Mouse (Mus musculus) c-Kit-positive CD71-negative TER-119-negative erythroid progenitor cells, embryonic 14.5 days (primary cell): ENCODE data around the gene Ercc6l2.
"Not testable (repeated sequence)": the region's sequence is repeated elsewhere in the genome, so short reads cannot be mapped to it uniquely, and the experiment has no call there.

ENCODE experiments used
- DNase-seq: peaks from one replicate; pipeline ENCODE4 v3.0.0-alpha.2; 2013; ENCODE audit warnings: low read depth

Gene Ercc6l2

DNA sequence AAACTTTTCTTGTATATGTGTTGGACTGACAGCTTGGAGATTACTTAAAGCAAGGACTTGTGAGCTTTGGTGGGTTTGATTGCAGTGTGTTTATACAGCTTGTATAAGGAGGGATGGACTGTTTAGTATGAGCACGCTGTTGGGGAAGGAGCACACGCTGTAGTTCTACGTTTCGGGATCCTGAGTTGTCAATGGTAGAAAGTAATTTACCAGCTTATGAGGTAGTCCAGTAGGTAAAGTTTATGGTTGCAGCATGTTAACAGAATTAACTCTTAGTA lies 64.8 kb downstream of the Ercc6l2 start:
- no peak for DNase-seq

DNA sequence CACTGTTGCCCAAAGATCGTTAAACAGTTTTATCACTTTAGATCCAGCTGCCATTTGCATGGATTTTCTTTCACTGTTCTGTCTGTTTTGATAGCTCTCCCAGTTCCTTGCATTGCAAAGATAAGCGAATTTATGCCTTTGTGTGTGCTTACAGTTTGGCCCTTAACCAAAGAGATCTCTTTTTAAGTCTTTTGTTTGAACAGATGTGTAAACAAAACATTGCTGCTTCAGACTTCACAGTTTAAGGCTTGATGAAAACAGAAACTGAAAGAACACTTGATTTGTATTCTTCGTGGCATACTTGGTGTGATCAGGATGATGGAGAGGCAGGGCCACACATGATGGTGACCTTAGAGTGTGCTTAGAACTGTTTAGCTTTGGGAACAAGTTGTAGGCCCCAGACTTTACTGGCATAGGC lies 70.5 kb downstream of the Ercc6l2 start:
- DNase-seq: no peak

DNA sequence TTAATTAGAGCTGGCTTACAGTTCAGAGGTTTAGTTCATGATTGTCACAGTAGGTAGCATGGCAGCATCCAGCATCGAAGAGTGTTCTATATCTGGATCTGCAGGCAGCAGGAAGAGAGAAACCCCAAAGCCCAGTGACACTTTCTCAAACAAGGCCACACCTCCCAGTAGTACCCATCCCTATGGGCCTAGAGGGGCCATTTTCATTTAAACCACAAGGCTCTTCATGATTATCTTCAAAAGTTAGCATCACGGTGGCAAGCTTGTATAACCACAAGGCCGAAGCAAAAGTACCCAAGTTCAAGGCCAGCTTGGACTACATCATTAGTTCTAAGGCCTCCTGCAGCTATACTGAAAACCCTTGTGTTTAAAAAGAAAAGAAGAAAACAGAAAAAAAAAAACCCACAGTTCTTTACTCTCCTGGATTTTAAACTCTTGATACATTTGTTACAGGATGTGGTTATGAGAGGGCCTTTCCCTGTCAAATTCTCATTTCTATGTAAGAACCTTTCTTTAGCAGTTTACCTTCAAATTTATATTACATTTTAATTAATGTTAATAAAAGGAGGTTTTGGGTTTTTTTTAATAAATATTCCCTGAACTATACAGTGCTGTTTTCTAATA lies 71.5 kb downstream of the Ercc6l2 start:
- no peak for DNase-seq

DNA sequence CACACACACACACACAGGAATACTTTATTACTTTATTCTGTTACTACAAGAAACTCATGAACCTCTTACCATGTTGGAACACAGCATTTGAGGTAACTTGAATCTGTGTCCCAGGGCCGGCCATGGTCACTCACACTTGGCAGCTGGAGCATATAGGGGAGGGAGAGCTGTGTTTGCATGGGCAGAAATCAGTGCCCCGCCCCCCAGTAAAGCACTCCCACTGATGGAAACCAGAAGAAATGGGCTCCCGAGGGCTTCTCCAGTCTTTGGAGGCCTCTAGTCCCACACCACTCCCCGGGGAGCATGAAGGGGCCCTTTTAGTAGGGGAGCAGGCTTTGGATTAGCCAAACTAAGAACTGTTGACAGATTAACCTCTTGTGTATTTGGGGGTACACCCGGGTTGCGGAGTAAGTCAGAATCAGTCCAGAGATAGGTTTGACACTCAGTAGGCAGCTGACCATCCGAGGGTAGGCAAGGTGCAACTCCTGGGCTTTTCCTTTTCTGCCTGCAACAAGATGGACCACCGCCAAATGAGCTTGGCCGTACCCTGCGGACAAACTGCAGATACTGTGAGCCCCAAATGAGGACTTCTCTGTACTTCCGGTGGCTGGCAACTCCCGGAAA lies 85.8 kb downstream of the Ercc6l2 start:
- DNase-seq: no peak

DNA sequence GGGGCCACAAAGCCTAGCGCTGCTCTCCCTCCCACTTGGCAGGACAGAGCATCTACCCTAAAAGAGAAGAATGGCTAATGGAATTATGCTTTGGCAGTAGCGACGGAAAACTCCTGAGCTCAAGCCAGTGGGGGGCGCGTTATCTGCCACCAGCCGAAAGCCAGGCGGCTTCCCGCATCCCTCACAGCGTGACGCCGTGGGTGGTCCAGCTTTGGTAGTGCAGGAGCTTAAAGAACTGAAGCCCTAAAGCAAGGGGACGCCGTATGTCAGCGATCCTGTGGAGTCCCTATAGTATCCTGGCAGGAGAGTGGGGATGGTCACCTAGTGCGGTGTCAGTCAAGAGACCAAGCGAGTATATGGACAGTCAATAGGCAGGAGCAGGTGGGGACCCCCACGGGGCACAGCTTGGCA lies 86.3 kb downstream of the Ercc6l2 start:
- DNase-seq: no peak

- no peak for DNase-seq
Measured at GRCm38 (mm10) chr13:63901714-63902597, 86.9 kb downstream of the Ercc6l2 start.

DNA sequence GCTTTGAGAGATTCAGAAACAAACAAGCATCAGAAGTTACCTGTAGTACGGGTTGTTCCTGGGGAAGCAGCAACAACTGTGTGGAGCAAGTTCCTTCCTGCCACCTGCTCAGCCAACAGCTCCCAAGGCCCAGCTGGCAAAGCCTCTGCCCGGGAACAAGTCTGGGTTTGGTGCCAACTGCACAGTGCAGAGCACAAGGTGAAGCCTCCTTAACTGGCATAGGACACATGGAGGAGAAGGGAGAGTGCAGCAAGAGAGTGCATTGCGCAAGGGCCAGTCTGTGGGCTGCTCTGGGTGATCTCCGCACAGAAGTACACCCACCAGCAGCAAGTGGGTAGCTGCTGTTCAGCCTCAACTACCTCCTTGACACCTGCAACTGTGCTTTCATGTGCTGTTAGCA lies 91.5 kb downstream of the Ercc6l2 start:
- DNase-seq: no peak

- DNase-seq: no peak
Measured at GRCm38 (mm10) chr13:63907437-63907836, 92.4 kb downstream of the Ercc6l2 start.

DNA sequence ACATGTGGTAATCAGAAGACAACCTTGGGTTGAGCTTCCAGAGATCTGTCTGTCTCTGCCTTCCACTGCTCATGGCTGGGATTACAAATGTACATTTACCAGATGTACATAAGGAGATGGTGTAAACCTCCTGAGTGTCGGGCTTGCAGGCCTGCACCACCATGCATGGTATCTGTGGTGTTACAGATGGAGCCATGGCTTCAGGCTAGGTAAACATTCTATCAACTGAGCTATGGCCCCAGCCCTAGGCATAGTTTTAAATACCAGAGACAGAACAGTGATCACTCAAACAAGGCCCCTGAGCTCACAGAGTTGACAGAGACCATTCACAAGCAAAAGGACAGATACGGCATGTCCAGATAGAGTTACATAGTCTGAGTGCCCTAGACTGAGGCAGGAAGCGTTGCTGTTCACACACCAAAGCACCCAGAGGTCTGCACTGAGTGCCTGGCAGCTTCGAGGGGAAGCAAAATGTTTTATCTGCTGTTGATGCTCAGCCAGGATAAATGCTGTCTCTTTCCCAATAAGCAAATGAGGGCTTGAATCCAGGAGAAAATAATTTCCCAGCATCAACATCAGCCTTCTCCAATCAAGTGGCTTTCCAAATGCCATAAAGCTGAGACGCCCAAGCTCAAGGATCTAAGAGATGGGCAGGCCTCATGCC lies 95.2 kb downstream of the Ercc6l2 start:
- no peak for DNase-seq

DNA sequence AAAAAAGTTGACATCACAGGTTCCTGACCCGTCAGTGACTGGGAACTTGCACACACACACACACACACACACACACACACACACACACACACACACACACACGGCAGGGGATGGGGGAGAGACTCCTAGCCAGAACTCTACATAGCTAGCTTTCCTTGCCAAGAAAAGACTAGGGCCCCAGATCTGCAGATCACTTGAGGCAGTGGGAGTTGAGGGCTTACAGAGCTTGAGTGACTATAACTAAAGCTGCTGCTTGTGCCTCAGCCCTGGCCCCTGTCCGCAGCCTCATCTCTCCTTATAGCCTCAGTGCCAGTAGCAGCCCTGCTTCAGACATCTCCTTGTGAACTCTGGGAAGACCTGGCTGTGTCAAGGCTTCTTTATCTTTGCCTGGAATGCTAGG lies 96.6 kb downstream of the Ercc6l2 start:
- DNase-seq: no peak

DNA sequence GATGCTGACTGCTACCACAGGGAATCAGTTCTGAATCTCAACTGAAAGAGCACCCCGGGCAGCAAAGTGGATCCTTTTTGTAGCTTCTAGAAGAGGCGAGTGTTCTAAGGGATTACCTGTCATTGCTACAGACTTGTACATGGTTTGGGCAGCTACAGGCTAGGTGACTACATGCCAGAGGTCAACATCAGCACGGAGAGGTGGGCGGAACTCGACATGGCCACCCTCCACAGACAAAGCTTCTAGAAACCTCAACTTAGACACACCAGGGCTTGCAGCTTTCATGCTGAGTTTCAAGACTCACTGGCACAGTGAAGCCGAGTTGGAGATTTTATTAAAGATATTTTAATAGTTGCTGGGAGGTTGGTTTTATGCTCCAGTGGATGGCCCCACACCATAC lies 98.1 kb downstream of the Ercc6l2 start:
- DNase-seq: no peak

DNA sequence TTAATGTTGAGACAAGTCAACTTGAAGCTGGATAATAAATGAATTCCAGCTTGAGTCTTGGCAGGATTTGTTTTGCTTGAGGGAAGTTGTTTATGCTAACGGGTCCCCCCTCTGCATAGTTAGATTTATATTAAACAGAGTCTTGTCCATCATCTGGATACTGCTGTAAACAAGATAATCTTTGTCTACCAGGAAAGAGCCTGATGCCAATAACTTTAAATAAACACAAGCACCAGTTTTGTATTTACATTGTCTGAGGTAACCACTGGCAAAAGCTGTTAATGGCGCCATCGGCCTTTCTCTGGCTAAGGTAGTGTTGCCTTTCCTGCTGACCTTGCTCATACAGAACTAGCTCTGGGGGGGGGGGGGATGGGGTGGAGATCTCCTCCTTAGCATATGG lies 100.1 kb downstream of the Ercc6l2 start:
- DNase-seq: no peak

DNA sequence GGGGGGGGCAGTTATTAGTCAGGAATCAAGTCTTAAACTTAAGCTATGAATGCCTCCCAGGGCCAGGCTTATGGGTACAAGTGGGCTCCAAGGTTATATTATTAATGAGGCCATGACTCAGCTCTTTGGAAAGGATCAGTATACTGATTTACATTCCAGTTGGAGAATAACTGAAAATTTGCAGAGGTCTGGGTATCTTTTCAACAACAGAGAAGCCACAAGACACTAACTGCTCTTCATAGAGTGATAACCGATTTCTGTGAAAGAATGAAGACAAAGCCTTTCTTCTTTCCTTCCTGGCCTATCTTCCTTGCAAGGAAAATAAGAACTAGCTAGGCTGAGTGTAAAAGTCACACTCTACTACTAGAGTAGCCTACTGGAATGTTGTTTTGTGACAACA lies 100.6 kb downstream of the Ercc6l2 start:
- DNase-seq: no peak

DNA sequence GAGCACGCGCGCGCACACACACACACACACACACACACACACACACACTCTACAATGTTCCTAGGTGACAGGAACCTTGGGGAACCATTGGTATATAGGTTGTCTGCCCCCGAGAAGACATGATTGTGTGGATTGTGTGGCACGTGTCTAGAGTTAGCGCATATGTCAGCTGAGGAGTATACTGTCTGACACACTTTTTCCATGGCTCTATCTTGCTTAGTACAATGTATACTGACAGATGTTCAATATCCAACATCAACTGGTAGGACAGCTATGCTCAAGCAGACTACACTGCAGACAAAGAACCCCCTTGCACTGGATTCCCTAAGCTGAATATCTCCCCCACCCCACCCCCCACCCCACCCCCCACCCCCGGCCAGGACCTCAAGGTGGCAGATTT lies 101.5 kb downstream of the Ercc6l2 start:
- DNase-seq: no peak

GRCm38 (mm10) chr13:63917198-63917767 lies 102.2 kb downstream of the Ercc6l2 start:
- DNase-seq: no peak

- DNase-seq: no peak
Measured at GRCm38 (mm10) chr13:63917776-63918621, 103.0 kb downstream of the Ercc6l2 start.

GRCm38 (mm10) chr13:63918733-63919422 lies 103.8 kb downstream of the Ercc6l2 start:
- DNase-seq: no peak

- not testable (repeated sequence) for DNase-seq
Measured at GRCm38 (mm10) chr13:63924036-63924435, 109.0 kb downstream of the Ercc6l2 start.

DNA sequence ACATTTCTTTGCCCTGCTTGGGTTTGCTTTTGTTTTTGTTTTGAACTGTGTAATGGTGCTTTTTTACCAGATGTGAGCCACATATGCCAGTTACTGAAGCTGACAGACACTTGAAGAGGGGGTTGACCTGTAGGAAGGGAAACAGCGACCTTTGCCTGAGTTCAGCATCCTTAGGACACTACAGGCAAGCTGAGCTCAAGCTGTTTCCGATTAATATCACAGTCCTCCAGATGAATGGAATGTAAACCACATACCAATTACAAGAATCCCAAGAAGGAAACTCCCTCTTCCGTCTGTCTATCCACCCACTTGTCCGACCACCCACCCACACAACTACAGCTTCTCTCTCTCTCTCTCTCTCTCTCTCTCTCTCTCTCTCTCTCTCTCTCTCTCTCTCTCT lies 112.3 kb downstream of the Ercc6l2 start:
- no peak for DNase-seq

DNA sequence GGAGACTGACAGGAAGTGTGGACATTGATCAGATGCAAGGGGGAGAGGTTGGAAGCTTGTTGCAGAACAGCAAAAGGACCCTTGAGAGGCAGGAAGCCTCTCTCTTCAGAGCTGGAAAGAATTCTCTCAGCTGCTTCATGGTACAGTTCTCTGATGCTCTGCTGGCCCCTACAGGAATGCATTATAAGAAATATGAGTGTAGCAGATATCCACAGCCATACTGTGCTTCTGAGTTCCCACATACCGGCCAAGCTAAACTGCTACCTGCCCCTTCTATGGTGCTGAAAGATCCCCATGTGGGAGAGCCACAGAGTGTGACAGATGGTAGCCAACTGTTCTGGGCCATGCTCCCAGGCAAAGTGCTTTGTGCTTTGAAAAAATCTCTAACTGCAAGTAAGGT lies 114.3 kb downstream of the Ercc6l2 start:
- DNase-seq: no peak
